Mouse (Mus musculus): ENCODE results near the gene Klre1.
"Not testable (repeated sequence)": the region's sequence is repeated elsewhere in the genome, so short reads cannot be mapped to it uniquely, and the experiment has no call there.

The Klre1 gene

DNA sequence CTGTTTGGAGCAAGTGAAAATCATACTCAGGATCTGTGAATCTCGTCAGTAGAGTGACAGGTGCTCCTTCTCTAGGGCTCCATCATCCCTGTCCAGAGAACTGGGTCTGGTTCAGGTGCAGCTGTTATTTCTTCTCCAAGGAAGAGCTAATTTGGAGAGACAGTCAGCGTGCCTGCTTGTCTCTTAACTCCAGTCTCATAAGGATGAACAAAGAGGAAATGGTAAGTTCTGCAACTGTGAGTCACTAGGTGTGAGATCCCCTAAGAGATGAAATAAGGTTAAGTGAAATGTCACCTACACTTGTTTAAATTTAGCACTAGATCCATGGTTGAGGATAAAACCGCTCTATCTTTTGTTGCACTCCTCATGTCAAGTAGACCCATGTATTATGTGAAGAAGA is 5.3 kb downstream of the Klre1 start:
- DNase-seq (ENCODE audit: low read depth, low spot score), result no peak

- no peak for DNase-seq (ENCODE audit: low read depth, low spot score)
Observed at GRCm38 (mm10) chr6:129591508-129591907, 13.8 kb downstream of the Klre1 start, which contains the start of gene Klrd1. TSS of gene Klrd1 (plus strand) at chr6:129591782.

- DNase-seq (ENCODE audit: low read depth, low spot score), result no peak
Observed at GRCm38 (mm10) chr6:129608372-129608771, 30.7 kb downstream of the Klre1 start.

- no peak for DNase-seq (ENCODE audit: low read depth, low spot score)
Observed at GRCm38 (mm10) chr6:129623735-129624134, 46.0 kb downstream of the Klre1 start, which contains the start of gene Klrk1. TSS of gene Klrk1 (minus strand) at chr6:129623864.

GRCm38 (mm10) chr6:129631046-129631445 is 53.3 kb downstream of the Klre1 start:
- not testable (repeated sequence) for DNase-seq (ENCODE audit: low read depth, low spot score)
